Mouse (Mus musculus) CD8-positive naive resting alpha-beta T cell, adult 57 days (primary cell): ENCODE measurements around the gene Haus3. TPM values are rescaled to one million over a fixed set of nuclear protein-coding genes. Genes with fewer than 3 reads are reported as not detected.

ENCODE experiments used
- total RNA-seq: library from RNA; stranded (reverse); gene quantifications from one replicate; pipeline ENCODE4 v1.2.4, GENCODE M21; 2023

Haus3 gene
- 38.3 TPM for total RNA-seq

DNA sequence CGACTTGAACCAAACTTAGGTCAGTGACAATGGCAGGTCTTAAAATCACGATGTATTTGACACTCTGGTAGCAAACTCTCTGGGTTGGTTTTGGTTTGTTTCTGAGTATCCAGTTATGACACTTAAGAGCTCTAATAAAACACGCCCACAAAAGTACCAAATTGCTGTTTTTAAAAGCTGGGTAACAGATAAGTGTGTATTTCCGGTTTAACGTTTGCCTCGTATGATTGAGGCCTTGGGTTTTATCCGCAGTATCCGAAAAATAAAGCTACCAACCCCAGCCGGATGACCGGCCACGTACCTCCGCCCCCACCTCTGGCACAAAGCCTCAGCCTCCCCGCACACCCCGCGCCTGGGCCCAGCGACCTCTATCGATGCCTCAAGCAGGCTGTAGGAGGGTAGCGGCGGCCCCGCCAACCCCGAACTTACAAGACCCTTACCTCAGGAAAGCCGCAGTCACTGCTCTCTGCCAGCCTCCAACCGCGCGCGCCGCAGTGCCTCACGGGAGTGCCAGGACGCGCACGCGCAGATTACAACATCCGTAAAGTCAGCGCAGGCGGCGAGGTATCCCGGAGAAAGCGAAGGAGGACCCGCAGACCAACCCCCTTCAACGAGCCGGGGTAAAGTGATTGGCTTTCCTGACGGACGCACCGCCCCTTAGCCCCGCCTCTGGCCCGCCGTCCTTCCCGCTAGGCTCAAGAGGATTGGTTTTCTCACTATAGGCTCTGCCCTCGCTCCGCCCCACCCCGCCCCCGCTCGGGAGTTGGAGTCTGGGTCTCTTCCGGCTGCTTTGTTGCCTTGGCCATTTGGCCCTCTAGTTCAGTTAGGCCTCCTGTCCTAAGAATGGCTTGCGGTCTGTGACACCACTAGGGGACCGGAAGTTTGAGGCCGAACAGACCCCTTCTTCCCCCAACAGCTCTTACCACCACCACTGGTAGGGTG, at the start of gene Haus3, which contains the start of gene Poln:
Gene Haus3, minus strand, starts transcription at position 578 of the 942 bp plus-strand sequence.
Gene Poln, minus strand, starts transcription at position 499 of the 942 bp plus-strand sequence.

GRCm38 (mm10) chr5:34187601-34188316, 18.4 kb upstream of the Haus3 start, which contains the start of gene Mxd4:
Mxd4 (minus strand) TSS chr5:34187720.

Other genes with a start within 250 kb of the Haus3 start
- 27.7 TPM for gene Nelfa, start 233.1 kb downstream of the Haus3 start, total RNA-seq
- not detected for gene Gm1673, start 186.1 kb downstream of the Haus3 start, total RNA-seq
- gene Nat8l, start 173.5 kb downstream of the Haus3 start, total RNA-seq, result not detected
- gene Poln, start 79 bp downstream of the Haus3 start, total RNA-seq, result 0.73 TPM
- 76.6 TPM for gene Mxd4, start 18.2 kb upstream of the Haus3 start, total RNA-seq
- gene Zfyve28, start 118.9 kb upstream of the Haus3 start, total RNA-seq, result 2.3 TPM
- not detected for gene Cfap99, start 119.1 kb upstream of the Haus3 start, total RNA-seq
- gene Rnf4, start 166.8 kb upstream of the Haus3 start, total RNA-seq, result 212 TPM
- gene Fam193a, start 200.4 kb upstream of the Haus3 start, total RNA-seq, result 82.1 TPM